Mouse (Mus musculus) testis, adult 2 months (tissue): ENCODE data around the gene Car6. TPM values are rescaled to one million over a fixed set of nuclear protein-coding genes. Genes with fewer than 3 reads are reported as not detected.

Source experiments
- H3K27ac ChIP-seq: fragments of 200-500 bp; 2 replicates; pipeline ENCODE4 v1.5.1; 2012; ENCODE audit warnings: low read depth, low read length; ENCODE audit not compliant: control insufficient read depth, insufficient read depth
- H3K27me3 ChIP-seq: fragments of 200-500 bp; 2 replicates; pipeline ENCODE4 v1.6.1; 2012; ENCODE audit warnings: mild to moderate bottlenecking, low read length, moderate library complexity; ENCODE audit not compliant: control insufficient read depth, insufficient read depth
- H3K36me3 ChIP-seq: fragments of 200-500 bp; 2 replicates; pipeline ENCODE4 v1.6.1; 2012; ENCODE audit warnings: mild to moderate bottlenecking, low read length; ENCODE audit not compliant: control insufficient read depth, insufficient read depth
- H3K4me1 ChIP-seq: fragments of 200-500 bp; 2 replicates; pipeline ENCODE4 v1.6.1; 2012; ENCODE audit warnings: low read length; ENCODE audit not compliant: control insufficient read depth, insufficient read depth
- H3K4me3 ChIP-seq: fragments of 200-500 bp; 2 replicates; pipeline ENCODE4 v1.5.1; 2012; ENCODE audit warnings: low read depth, mild to moderate bottlenecking, low read length, moderate library complexity, mixed read lengths; ENCODE audit not compliant: control insufficient read depth
- CTCF ChIP-seq: fragments of 200-500 bp; IDR thresholded peaks from 2 replicates; pipeline ENCODE4 v1.5.1; 2012; ENCODE audit warnings: low read depth, mild to moderate bottlenecking, inconsistent platforms, low read length, moderate library complexity; ENCODE audit not compliant: control insufficient read depth, insufficient read depth, insufficient replicate concordance
- POLR2A ChIP-seq: fragments of 200-500 bp; IDR thresholded peaks from 2 replicates; pipeline ENCODE4 v1.6.1; 2012; ENCODE audit warnings: low read depth, mild to moderate bottlenecking, inconsistent platforms, low read length, moderate library complexity; ENCODE audit not compliant: control insufficient read depth
- polyA plus RNA-seq: library from polyadenylated mRNA; depleted of rRNA; stranded (reverse); fragments of >200 nt; gene quantifications from 2 replicates; pipeline ENCODE4 v1.2.3, GENCODE M21; 2012; rRNA removed

The Car6 gene
- 0.10 TPM in 1 of 2 replicates, not detected in the other for polyA plus RNA-seq

- Histone ChIP-seq H3K36me3 (no peaks in the 10 kb centered on the region), H3K27me3 (no peaks in the 10 kb centered on the region), H3K4me3 (no peak within 1 kb of the TSS), H3K27ac (no peak within 1 kb of the TSS), H3K4me1 (peaks cover 6% of the 10 kb centered on the region)
- TF ChIP-seq CTCF = no peak
- TF ChIP-seq POLR2A = no peak
These were observed at the start of gene Car6 for GRCm38 (mm10) chr4:150201232-150201631. Car6 (minus strand) TSS chr4:150201332.

GRCm38 (mm10) chr4:150249731-150250270 is 48.7 kb upstream of the Car6 start:
- no peak overlapping the region for H3K4me3 ChIP-seq
- H3K27ac ChIP-seq = no peak overlapping the region
- H3K4me1 ChIP-seq = no peaks in the 10 kb centered on the region
- TF ChIP-seq CTCF (no peak), POLR2A (no peak)
- H3K27me3 ChIP-seq = no peaks in the 10 kb centered on the region
- peaks cover 3% of the 10 kb centered on the region for H3K36me3 ChIP-seq

GRCm38 (mm10) chr4:150248917-150249316 is 47.8 kb upstream of the Car6 start:
- Histone ChIP-seq H3K4me3 (no peak overlapping the region), H3K27me3 (no peaks in the 10 kb centered on the region), H3K4me1 (no peaks in the 10 kb centered on the region), H3K27ac (no peak overlapping the region), H3K36me3 (peaks cover 3% of the 10 kb centered on the region)
- TF ChIP-seq CTCF = no peak
- no peak for TF ChIP-seq POLR2A

DNA sequence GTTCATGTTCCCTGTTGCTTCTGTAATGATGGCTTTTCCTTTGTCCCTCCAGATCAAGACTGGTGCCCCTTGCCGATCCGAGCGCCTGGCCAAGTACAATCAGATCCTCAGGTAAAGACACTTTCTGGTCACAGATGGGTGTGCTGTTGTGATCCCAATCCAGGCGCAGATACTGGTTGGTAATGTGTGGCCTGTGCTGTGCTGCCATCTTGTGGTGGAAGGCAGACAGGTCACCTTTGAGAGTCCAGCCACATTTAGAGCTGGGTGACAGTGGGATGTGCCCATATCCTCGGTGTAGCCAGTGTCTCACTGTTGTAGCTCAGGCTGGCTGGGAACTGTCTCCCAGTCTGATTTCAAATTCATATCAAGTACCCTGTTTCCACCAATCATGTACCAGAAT is 46.9 kb upstream of the Car6 start:
- Histone ChIP-seq H3K27me3 (no peaks in the 10 kb centered on the region), H3K27ac (no peak overlapping the region), H3K4me3 (no peak overlapping the region), H3K36me3 (peaks cover 5% of the 10 kb centered on the region), H3K4me1 (no peaks in the 10 kb centered on the region)
- TF ChIP-seq POLR2A = no peak
- peak; percentile 91; the same call in 1 of the 2 replicates for TF ChIP-seq CTCF

- no peak overlapping the region for H3K4me3 ChIP-seq
These were observed 44.7 kb upstream of the Car6 start for GRCm38 (mm10) chr4:150245876-150246275.

DNA sequence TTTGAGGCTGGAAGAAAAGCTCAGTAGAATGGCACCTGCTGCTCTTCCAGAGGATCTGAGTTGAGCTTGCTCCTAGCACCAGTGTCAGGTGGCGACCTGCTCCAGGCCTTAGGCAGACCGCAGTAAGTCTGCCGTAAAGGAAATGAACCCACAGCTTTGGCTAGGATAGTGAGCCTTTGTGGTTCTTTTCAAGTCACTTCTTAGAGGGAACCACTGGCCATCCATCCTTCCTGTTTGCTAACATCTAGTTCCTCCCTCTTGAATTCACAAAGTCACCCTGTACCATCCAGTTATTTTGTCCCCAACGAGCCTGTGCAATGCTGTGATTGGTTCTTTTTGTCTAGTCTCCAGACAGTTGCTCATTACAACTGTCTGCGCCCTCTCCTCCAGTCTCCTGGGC is 41.6 kb upstream of the Car6 start:
- Histone ChIP-seq H3K4me3 (no peak overlapping the region), H3K27me3 (no peaks in the 10 kb centered on the region), H3K4me1 (peaks cover 7% of the 10 kb centered on the region), H3K36me3 (peaks cover 6% of the 10 kb centered on the region), H3K27ac (no peak overlapping the region)
- TF ChIP-seq CTCF (no peak), POLR2A (no peak)

More at GRCm38 (mm10) chr4:150245876-150246275, 44.7 kb upstream of the Car6 start:
- no peak overlapping the region for H3K27ac ChIP-seq
- TF ChIP-seq CTCF = no peak
- no peak for TF ChIP-seq POLR2A
- no peaks in the 10 kb centered on the region for H3K4me1 ChIP-seq
- H3K27me3 ChIP-seq = no peaks in the 10 kb centered on the region
- H3K36me3 ChIP-seq = peaks cover 6% of the 10 kb centered on the region

- H3K27ac ChIP-seq = no peak overlapping the region
- H3K4me3 ChIP-seq = no peak overlapping the region
- H3K36me3 ChIP-seq = peaks cover 6% of the 10 kb centered on the region
- TF ChIP-seq CTCF = no peak
- no peak for TF ChIP-seq POLR2A
- H3K4me1 ChIP-seq = peaks cover 12% of the 10 kb centered on the region
- no peaks in the 10 kb centered on the region for H3K27me3 ChIP-seq
These were observed 40.6 kb upstream of the Car6 start for GRCm38 (mm10) chr4:150241708-150242107.
